Mouse (Mus musculus): ENCODE data around the gene Babam2.
"Not testable (repeated sequence)": the region's sequence is repeated elsewhere in the genome, so short reads cannot be mapped to it uniquely, and the experiment has no call there.

Gene Babam2

GRCm38 (mm10) chr5:31950532-31950931 lies 253.0 kb downstream of the Babam2 start:
- no peak for DNase-seq

GRCm38 (mm10) chr5:31955184-31955583 lies 257.7 kb downstream of the Babam2 start:
- no peak for DNase-seq

GRCm38 (mm10) chr5:31956336-31956735 lies 258.9 kb downstream of the Babam2 start:
- DNase-seq, result no peak

GRCm38 (mm10) chr5:31959886-31960285 lies 262.4 kb downstream of the Babam2 start:
- DNase-seq, result peak; percentile 18 to 48

GRCm38 (mm10) chr5:31961423-31961822 lies 263.9 kb downstream of the Babam2 start:
- no peak for DNase-seq

GRCm38 (mm10) chr5:31962346-31962745 lies 264.9 kb downstream of the Babam2 start:
- peak in 1 of 2 experiments; percentile 11 for DNase-seq

GRCm38 (mm10) chr5:31963352-31963751 lies 265.9 kb downstream of the Babam2 start:
- no peak for DNase-seq

- no peak for DNase-seq
These were observed 266.4 kb downstream of the Babam2 start for GRCm38 (mm10) chr5:31963851-31964250.

- no peak for DNase-seq
These were observed 269.3 kb downstream of the Babam2 start for GRCm38 (mm10) chr5:31966741-31967140.

GRCm38 (mm10) chr5:31967526-31967925 lies 270.0 kb downstream of the Babam2 start:
- peak; percentile 40 to 53 for DNase-seq

GRCm38 (mm10) chr5:31968046-31968506 lies 270.6 kb downstream of the Babam2 start:
- DNase-seq, result peak; percentile 46 to 53

- DNase-seq, result not testable (repeated sequence)
These were observed 274.9 kb downstream of the Babam2 start for GRCm38 (mm10) chr5:31972416-31972815.

- DNase-seq, result no peak
These were observed 277.2 kb downstream of the Babam2 start for GRCm38 (mm10) chr5:31974614-31975168.

- DNase-seq, result no peak
These were observed 284.6 kb downstream of the Babam2 start for GRCm38 (mm10) chr5:31982061-31982460.

GRCm38 (mm10) chr5:31983161-31983560 lies 285.7 kb downstream of the Babam2 start:
- DNase-seq, result no peak

- DNase-seq, result no peak
These were observed 286.4 kb downstream of the Babam2 start for GRCm38 (mm10) chr5:31983817-31984368.

- DNase-seq, result peak; percentile 9 to 12
These were observed 287.0 kb downstream of the Babam2 start for GRCm38 (mm10) chr5:31984369-31984961.

GRCm38 (mm10) chr5:31985021-31985420 lies 287.5 kb downstream of the Babam2 start:
- no peak for DNase-seq

- no peak for DNase-seq
These were observed 290.2 kb downstream of the Babam2 start for GRCm38 (mm10) chr5:31987541-31988307.

GRCm38 (mm10) chr5:31997189-31997954 lies 299.9 kb downstream of the Babam2 start:
- DNase-seq, result no peak

GRCm38 (mm10) chr5:31998806-31999205 lies 301.3 kb downstream of the Babam2 start:
- no peak for DNase-seq

- DNase-seq, result no peak
These were observed 302.6 kb downstream of the Babam2 start for GRCm38 (mm10) chr5:32000076-32000475.

- no peak for DNase-seq
These were observed 303.8 kb downstream of the Babam2 start for GRCm38 (mm10) chr5:32001266-32001665.
